In the genomic region with DNA sequence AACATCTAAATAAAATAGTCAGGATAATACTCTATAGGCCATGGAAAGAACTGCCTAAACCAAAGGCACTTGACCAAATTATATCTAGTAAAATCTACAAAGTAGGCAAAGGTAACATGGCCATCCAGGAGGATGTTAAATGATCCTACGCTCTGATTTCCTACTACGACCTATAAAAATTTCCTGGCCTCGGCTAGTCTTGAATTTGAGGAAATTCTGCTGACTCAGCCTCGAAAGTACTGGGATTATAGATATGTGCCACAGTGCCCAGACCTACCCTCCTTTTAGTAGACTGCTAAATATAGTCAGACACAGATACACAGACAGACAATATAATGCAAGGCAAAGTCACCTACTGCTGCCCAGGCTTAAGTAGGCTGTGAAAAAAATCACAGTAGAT, we compare ENCODE assay signal across 22 mouse cellular contexts. TPM values are rescaled to one million over a fixed set of nuclear protein-coding genes. Genes with fewer than 3 reads are reported as not detected.
DNase-seq lines count a peak whose midpoint lies in the region; TF ChIP-seq lines count a peak whose summit lies in the region.
"Had no signal": no experiment of that assay in that cellular context is flagged by ENCODE, and none has a peak within 500 bp of the region (broad histone marks: within the 10 kb centered on the region; RNA-seq: fewer than 3 reads in every experiment).

No protein-coding gene starts in this region.

- no peak for TF ChIP-seq RAD21 in CH12.LX (IDR thresholded peaks at IDR 0.05; ENCODE audit: low read depth, low read length)

- DNase-seq in CH12.LX (ENCODE audit: extremely low read depth) (no peak), ES-E14 (ENCODE audit: low read depth, low spot score) (no peak)
- DNase-seq in layer of hippocampus, adult 9-10 months (ENCODE audit: low spot score): no peak
- DNase-seq in cerebellum, postnatal 10 days: no peak
- DNase-seq: adrenal gland, adult 2 months; adrenal gland, adult 8-10 months; adrenal gland, postnatal 10 days; adrenal gland, postnatal 14 days; adrenal gland, postnatal 25 days; adrenal gland, postnatal 36 days; B cell, adult 2 months; cerebellum, adult 11 months; cerebellum, adult 11-12 months; cerebellum, adult 18-20 months; cerebellum, adult 2 months; cerebellum, adult 8-10 months had no signal

- TF ChIP-seq POLR2A in CH12.LX (IDR thresholded peaks at IDR 0.05; ENCODE audit: low read depth, low read length): no peak

- no peak for TF ChIP-seq EP300 in CH12.LX (IDR thresholded peaks at IDR 0.05; ENCODE audit: low read length)

- H3K9me3 ChIP-seq in CH12.LX (replicated peaks; ENCODE audit: low read length) (no peaks in the 10 kb centered on the region), ES-E14 (ENCODE audit: control insufficient read depth, insufficient read depth, low read depth, low read length) (no peaks in the 10 kb centered on the region)
- H3K9me3 ChIP-seq: G1E had no signal

- H3K9ac ChIP-seq in CH12.LX (ENCODE audit: insufficient read depth, low read depth): no peak overlapping the region
- no peak overlapping the region for H3K9ac ChIP-seq in ES-E14 (ENCODE audit: insufficient read depth, low read depth, low read length, poor library complexity, severe bottlenecking)

- H3K27ac ChIP-seq in CH12.LX (ENCODE audit: insufficient read depth, low read depth) (no peak overlapping the region), ES-E14 (ENCODE audit: insufficient read depth, low read depth, low read length, poor library complexity, severe bottlenecking) (no peak overlapping the region)

- H3K4me3 ChIP-seq in CH12.LX (replicated peaks in 1 of 3; ENCODE audit: low read depth in 2 of 3, low read length in 2 of 3, poor library complexity in 1 of 3): no peak overlapping the region
- H3K4me3 ChIP-seq in ES-E14 (ENCODE audit: insufficient read depth in 1 of 2, low read depth in 1 of 2, low read length in 2 of 2, poor library complexity in 1 of 2, severe bottlenecking in 1 of 2): no peak overlapping the region

- no peak overlapping the region for H3K4me2 ChIP-seq in CH12.LX (ENCODE audit: insufficient read depth, low read depth, poor library complexity, severe bottlenecking)

- no peak for TF ChIP-seq CTCF in CH12.LX (conservative IDR thresholded peaks at IDR 0.05 in 1 of 2, IDR thresholded peaks at IDR 0.05 in 1 of 2; ENCODE audit: low read depth in 2 of 2, low read length in 2 of 2)

- no peaks in the 10 kb centered on the region for H3K27me3 ChIP-seq in CH12.LX (replicated peaks)
- H3K27me3 ChIP-seq: Patski had no signal

- H3K36me3 ChIP-seq in CH12.LX (replicated peaks in 1 of 2; ENCODE audit: control insufficient read depth in 1 of 2, insufficient read depth in 1 of 2, low read length in 1 of 2) (peaks cover 61 to 93% of the 10 kb centered on the region in 2 experiments), ES-E14 (ENCODE audit: control insufficient read depth, insufficient read depth, low read length, poor library complexity, severe bottlenecking) (peaks cover 3% of the 10 kb centered on the region)

- dilution Hi-C loops in CH12.LX (cut with MboI; ENCODE audit: extremely low pct_ligation_motif_present, extremely low pct_unique_long_range_greater_than_20kb, low sequenced_read_pairs): no loop called here

- H3K79me2 ChIP-seq in CH12.LX (replicated peaks; ENCODE audit: control insufficient read depth, extremely low read depth, insufficient read depth, poor library complexity, severe bottlenecking): peaks cover 6% of the 10 kb centered on the region

- H3K4me1 ChIP-seq in CH12.LX (ENCODE audit: control insufficient read depth in 1 of 2, insufficient read depth in 2 of 2) (no peaks in the 10 kb centered on the region), ES-E14 (ENCODE audit: control insufficient read depth in 2 of 2, insufficient read depth in 2 of 2, low read length in 2 of 2, poor library complexity in 1 of 2) (no peaks in the 10 kb centered on the region)

- in situ Hi-C loops in CH12.LX (cut with MboI; ENCODE audit: low pct_ligation_motif_present, low pct_unique_long_range_greater_than_20kb, low sequenced_read_pairs): no loop called here
- in situ Hi-C loops in ES-E14 (cut with MboI; ENCODE audit: low sequenced_read_pairs in 2 of 2, unreplicated experiment in 2 of 2): no loop called here

TF ChIP-seq in CH12.LX, 34 proteins besides CTCF, POLR2A, EP300 and RAD21:
- no peak for TF ChIP-seq ELF1 (IDR thresholded peaks at IDR 0.05; ENCODE audit: low read depth, low read length)
- peak; percentile 63; the same call in 1 of the 2 replicates for TF ChIP-seq MAFK (IDR thresholded peaks at IDR 0.05; ENCODE audit: insufficient replicate concordance, low read length)
- no peak for TF ChIP-seq PAX5 (IDR thresholded peaks at IDR 0.05; ENCODE audit: low read length)
- no peak for TF ChIP-seq USF2 (conservative IDR thresholded peaks at IDR 0.05; ENCODE audit: low read depth, low read length)
- no peak for TF ChIP-seq E2F4 (IDR thresholded peaks at IDR 0.05; ENCODE audit: insufficient replicate concordance, low read depth, low read length)
- TF ChIP-seq UBTF (IDR thresholded peaks at IDR 0.05; ENCODE audit: low read depth, low read length): no peak
- TF ChIP-seq TCF12 (IDR thresholded peaks at IDR 0.05; ENCODE audit: low read depth, low read length): no peak

TF ChIP-seq in ES-E14, 5 proteins besides CTCF, POLR2A, EP300 and RAD21:
- no peak for TF ChIP-seq ZC3H11A (IDR thresholded peaks at IDR 0.05; ENCODE audit: borderline replicate concordance, low read depth, low read length)
- TF ChIP-seq HCFC1 (IDR thresholded peaks at IDR 0.05; ENCODE audit: borderline replicate concordance, insufficient read depth, low read length): no peak
- peak; percentile 57 for TF ChIP-seq MAFK (IDR thresholded peaks at IDR 0.05; ENCODE audit: insufficient read depth, low read depth, low read length)

RNA-seq across cellular contexts. Expression of a gene that starts 27.1 kb away (rescaled TPM):
- not detected in 2 replicates for total RNA-seq in CH12.LX (2012; rRNA removed)
- not detected in 2 replicates for total RNA-seq in CH12.LX (2014; rRNA removed)
- polyA plus RNA-seq in CH12.LX (2012; ENCODE audit: insufficient read length, low read depth): not detected in 2 replicates
- total RNA-seq in ES-E14 (2012; rRNA removed): 0.09 TPM in 1 of 2 replicates, not detected in the other
- total RNA-seq: adrenal gland, adult 2 months; adrenal gland, postnatal 14 days; G1E; MEL had no signal
- polyA plus RNA-seq: activated CD4-positive, CD25-positive, alpha-beta regulatory T cell, adult 4 months; C2C12; CD4-positive, CD25-positive, alpha-beta regulatory T cell, adult 4 months; G1E had no signal

RNA-seq across cellular contexts. Expression of a gene that starts 30.1 kb away (rescaled TPM):
- total RNA-seq in CH12.LX (2012; rRNA removed) (137 and 162 TPM in 2 replicates), CH12.LX (2014; rRNA removed) (294 and 332 TPM in 2 replicates), ES-E14 (2012; rRNA removed) (112 and 117 TPM in 2 replicates)
- polyA plus RNA-seq in CH12.LX (2012; ENCODE audit: insufficient read length, low read depth): 175 and 182 TPM in 2 replicates
